Mouse (Mus musculus) gastrocnemius, adult 2 months (tissue): ENCODE data around the gene Pam. TPM values are rescaled to one million over a fixed set of nuclear protein-coding genes. Genes with fewer than 3 reads are reported as not detected.
"Not testable (repeated sequence)": the region's sequence is repeated elsewhere in the genome, so short reads cannot be mapped to it uniquely, and the experiment has no call there.

Source experiments
- DNase-seq: peaks from one replicate; pipeline ENCODE4 v3.0.0; 2022
- H3K27ac ChIP-seq: fragments of 200-600 bp; 2 replicates; pipeline ENCODE4 v1.8.1; 2022; ENCODE audit warnings: mild to moderate bottlenecking
- H3K4me3 ChIP-seq: fragments of 200-600 bp; 2 replicates; pipeline ENCODE4 v1.8.1; 2022; ENCODE audit warnings: mild to moderate bottlenecking, moderate library complexity
- CTCF ChIP-seq: fragments of 200-600 bp; IDR thresholded peaks from 2 replicates; pipeline ENCODE4 v1.8.1; 2022; ENCODE audit warnings: antibody characterized with exemption, mild to moderate bottlenecking, moderate library complexity
- intact Hi-C: fragments of 180-260 bp; cut with DNase I; formaldehyde crosslinking; loops from one replicate; pipeline ENCODE4 v1.15.1; 2025
- total RNA-seq, 2 experiments: library from RNA; stranded (reverse); gene quantifications; 2 replicates each; pipeline ENCODE4 v1.2.3; 2021

The Pam gene
- total RNA-seq, 2 experiments from 2014 or later = 27.6 to 39.9 TPM

GRCm38 (mm10) chr1:97769904-97770753, 325.3 kb downstream of the Pam start, which contains the start of the genes Gin1 and Ppip5k2:
Gene Gin1 (plus strand): TSS chr1:97770172.
Gene Ppip5k2 (minus strand): TSS chr1:97770411.
- intact Hi-C loops = loop anchor here (5.0 kb wide), 1 partner anchor 108 kb away; the partner anchor contains the start of gene D1Ertd622e
- TF ChIP-seq CTCF = peak; percentile 50
- peak within 1 kb of the TSS; percentile 96 for H3K27ac ChIP-seq
- H3K4me3 ChIP-seq = peak within 1 kb of the TSS; percentile 100
- peak; percentile 96 for DNase-seq

GRCm38 (mm10) chr1:97769294-97769903, 326.0 kb downstream of the Pam start:
- DNase-seq = peak; percentile 14
- intact Hi-C loops = no loop called here
- Histone ChIP-seq H3K27ac (peak overlapping the region; percentile 96), H3K4me3 (peak overlapping the region; percentile 100)
- no peak for TF ChIP-seq CTCF

- peak overlapping the region; percentile 100 for H3K4me3 ChIP-seq
- H3K27ac ChIP-seq = peak overlapping the region; percentile 96
- no peak for DNase-seq
- intact Hi-C loops = no loop called here
- TF ChIP-seq CTCF = no peak
Observed at GRCm38 (mm10) chr1:97768906-97769293, 326.5 kb downstream of the Pam start.

GRCm38 (mm10) chr1:97768089-97768488, 327.4 kb downstream of the Pam start:
- no peak for DNase-seq
- H3K27ac ChIP-seq = no peak overlapping the region
- TF ChIP-seq CTCF = no peak
- H3K4me3 ChIP-seq = no peak overlapping the region
- intact Hi-C loops = no loop called here

GRCm38 (mm10) chr1:97765712-97766111, 329.7 kb downstream of the Pam start:
- H3K27ac ChIP-seq, DNase-seq, H3K4me3 ChIP-seq, intact Hi-C loops: not testable (repeated sequence)

DNA sequence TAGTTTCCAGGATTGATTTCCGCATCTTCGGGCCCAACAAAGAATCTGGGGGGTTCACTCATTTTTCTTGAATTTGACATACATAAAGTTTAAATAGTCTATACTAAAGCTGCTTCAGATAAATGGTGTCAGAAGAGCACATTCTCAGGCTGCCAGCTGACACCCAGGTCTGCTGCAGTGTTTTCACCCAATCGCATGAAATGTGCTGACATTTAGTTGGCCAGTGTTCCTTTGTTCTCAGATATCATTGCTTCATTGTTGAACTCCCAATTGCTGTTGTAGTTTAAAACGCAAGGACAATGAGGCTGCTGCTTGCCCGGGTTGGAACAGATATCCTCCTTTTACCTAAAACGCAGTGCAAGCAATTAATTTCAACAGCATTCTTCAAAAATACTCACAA, 334.0 kb downstream of the Pam start:
- no peak overlapping the region for H3K4me3 ChIP-seq
- no peak for DNase-seq
- H3K27ac ChIP-seq = no peak overlapping the region
- intact Hi-C loops = no loop called here
- no peak for TF ChIP-seq CTCF

DNA sequence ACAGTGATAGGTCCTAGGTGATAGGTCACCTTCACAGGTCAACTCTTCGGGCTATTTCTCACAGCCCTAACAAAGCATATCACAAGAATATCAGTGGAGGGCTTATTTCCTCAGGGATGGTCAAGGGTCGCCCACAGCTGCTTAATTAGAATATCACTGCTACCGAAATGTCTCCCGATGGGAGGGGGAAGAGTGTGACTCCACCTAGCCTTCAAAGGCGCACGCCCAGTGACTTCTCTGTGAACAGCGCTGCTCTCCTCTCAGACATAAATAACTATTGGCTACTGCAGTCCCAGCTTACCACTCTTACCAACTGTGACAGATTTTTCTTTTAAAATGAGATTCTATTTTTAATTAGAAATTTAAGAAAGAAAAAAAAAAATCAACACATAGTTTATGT, 334.8 kb downstream of the Pam start:
- intact Hi-C loops = no loop called here
- H3K4me3 ChIP-seq = no peak overlapping the region
- DNase-seq = no peak
- no peak overlapping the region for H3K27ac ChIP-seq
- no peak for TF ChIP-seq CTCF

GRCm38 (mm10) chr1:97759841-97760240, 335.6 kb downstream of the Pam start:
- intact Hi-C loops = no loop called here

DNA sequence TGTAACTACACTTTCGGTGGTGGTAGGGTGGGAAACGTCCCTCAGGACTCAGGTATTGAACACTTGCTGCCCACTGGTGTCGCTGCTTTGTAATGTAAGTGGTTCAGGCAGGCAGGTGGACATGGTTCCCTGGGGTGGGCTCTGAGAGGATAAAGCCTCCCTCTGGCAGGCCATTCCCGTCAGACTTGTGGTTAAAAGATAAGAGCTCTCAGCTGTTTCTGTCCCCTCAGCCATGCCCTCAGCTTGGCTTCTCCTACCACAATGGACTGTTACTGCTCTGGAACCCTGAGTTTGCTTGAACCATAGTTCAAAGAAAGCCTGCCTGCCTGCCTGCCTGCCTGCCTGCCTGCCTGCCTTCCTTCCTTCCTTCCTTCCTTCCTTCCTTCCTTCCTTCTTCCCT, 341.1 kb downstream of the Pam start:
- no peak overlapping the region for H3K4me3 ChIP-seq
- no peak for DNase-seq
- TF ChIP-seq CTCF = no peak
- intact Hi-C loops = no loop called here
- H3K27ac ChIP-seq = no peak overlapping the region

More at GRCm38 (mm10) chr1:97759841-97760240, 335.6 kb downstream of the Pam start:
- Histone ChIP-seq H3K4me3 (no peak overlapping the region), H3K27ac (no peak overlapping the region)
- no peak for DNase-seq
- no peak for TF ChIP-seq CTCF

- DNase-seq = no peak
- Histone ChIP-seq H3K4me3 (no peak overlapping the region), H3K27ac (no peak overlapping the region)
- intact Hi-C loops = no loop called here
- no peak for TF ChIP-seq CTCF
Observed at GRCm38 (mm10) chr1:97753216-97753615, 342.2 kb downstream of the Pam start.

DNA sequence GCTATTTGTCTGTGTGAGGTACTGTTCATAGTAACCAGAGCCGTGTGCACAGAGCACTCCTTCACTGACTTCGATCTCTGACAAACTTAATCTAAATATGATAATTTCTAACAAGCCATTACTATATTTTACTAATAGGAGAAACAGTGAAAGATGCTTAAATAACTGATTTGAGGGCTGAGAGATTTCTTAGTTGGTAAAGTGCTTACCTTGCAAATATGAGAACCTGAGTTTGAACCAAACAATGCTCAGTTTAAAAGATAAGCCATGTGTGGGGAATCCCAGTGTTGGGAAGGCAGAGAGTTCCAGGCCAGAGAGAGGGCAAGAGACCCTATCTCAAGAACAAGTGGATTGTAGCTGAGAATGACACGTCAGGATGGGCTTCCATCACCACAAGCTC, 347.3 kb downstream of the Pam start:
- no peak for TF ChIP-seq CTCF
- intact Hi-C loops = no loop called here
- DNase-seq = no peak
- no peak overlapping the region for H3K27ac ChIP-seq
- H3K4me3 ChIP-seq = no peak overlapping the region

DNA sequence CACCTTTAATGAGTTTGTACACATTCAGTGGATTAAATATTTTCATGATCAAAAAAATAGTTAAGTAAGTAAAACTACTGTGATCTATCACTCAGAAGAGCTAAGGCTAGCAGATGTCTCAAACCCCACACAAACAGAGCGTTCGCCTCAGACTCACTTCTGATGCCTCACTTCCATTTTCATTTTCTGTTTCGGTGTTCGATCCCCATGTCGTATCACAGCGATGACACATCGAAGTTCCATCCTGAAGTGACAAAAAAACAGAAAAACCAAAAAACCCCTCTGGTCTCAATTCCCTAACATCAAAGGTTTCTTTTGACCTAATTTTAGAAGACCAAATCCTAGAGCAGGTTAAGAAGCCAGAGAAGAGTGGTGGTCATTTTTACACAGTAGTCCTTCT, 349.2 kb downstream of the Pam start:
- intact Hi-C loops = no loop called here
- H3K27ac ChIP-seq = no peak overlapping the region
- no peak overlapping the region for H3K4me3 ChIP-seq
- no peak for TF ChIP-seq CTCF
- no peak for DNase-seq

- H3K27ac ChIP-seq = no peak overlapping the region
- intact Hi-C loops = no loop called here
Observed at GRCm38 (mm10) chr1:97745712-97746111, 349.7 kb downstream of the Pam start.

More at GRCm38 (mm10) chr1:97745712-97746111, 349.7 kb downstream of the Pam start:
- DNase-seq = no peak
- TF ChIP-seq CTCF = no peak
- H3K4me3 ChIP-seq = no peak overlapping the region
